Mouse (Mus musculus) lung, adult 18-20 months (tissue): ENCODE results near the gene Mapk6.
"Not testable (repeated sequence)": the region's sequence is repeated elsewhere in the genome, so short reads cannot be mapped to it uniquely, and the experiment has no call there.

Experiments used
- DNase-seq, 2 experiments: peaks; one replicate each; pipeline ENCODE4 v3.0.0; 2022; ENCODE audit warnings: mixed read lengths in 2 of 2

The Mapk6 gene

DNA sequence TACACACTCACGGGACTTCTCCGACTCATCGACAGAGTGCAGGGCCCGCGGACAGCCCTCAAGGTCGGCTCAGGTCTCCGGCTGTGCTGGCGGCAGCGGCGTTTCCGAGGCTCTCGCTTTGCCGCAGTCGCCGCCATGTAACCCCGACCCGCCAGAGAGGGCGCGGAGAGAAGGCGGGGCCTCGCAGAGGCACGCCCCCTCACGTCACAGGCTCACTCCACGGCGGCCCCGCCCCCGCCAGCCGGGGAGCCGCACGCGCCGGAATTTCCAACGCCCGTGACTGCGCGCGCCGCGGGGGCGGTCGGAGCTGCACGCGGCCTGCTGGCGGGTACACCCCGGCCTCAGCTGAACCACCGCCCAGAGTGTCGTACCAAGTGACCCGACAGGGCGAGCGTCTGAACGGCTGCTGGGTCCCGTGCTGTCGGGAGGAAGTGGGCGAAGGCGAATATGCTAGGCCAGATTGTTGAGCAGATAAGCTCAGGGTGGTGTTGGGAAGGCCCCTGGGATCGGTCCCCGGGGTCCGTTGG lies at the start of gene Mapk6:
Gene Mapk6, minus strand, starts transcription at position 154 of the 527 bp plus-strand sequence.
- DNase-seq = peak; percentile 95 to 97

DNA sequence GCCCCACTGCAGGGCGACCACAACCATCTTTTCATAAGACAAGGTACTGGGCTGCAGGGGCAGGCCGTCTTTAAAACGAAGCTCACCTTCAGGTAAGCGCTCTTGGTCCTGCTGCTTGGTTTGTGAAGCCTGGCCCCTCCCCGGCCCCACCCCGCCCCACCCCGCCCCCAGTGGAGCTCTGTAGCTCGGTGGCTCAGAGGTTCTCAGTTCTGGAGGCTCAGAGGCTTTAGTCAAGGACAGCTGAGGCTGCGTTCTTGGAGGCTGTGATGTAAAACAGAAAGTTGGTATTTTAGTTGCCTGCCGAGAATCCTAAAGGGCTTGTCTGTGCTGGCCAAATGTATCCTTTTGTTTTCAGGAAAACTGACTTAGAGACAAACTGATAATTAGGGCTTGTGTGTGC lies 45.9 kb upstream of the Mapk6 start:
- DNase-seq = no peak

DNA sequence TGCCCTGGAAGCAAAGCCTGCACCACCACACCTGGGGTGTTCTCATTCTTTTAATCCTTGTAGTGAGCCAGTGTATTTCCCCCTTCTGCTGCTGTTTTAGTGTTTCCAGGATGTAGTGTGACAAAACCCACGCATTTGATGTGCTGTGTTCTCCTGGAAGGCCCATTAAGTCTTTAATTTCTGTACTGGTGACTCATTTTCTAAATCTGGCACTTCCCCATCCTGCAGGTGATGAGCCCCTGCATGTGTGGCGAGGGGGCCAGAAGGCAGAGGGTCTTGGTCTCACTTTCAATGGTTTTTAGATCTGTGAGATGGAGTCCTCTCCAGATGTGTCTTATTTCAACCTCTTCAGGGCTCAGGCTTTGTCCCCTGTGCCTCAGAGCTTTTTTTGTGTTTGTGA lies 44.2 kb upstream of the Mapk6 start:
- no peak for DNase-seq

DNA sequence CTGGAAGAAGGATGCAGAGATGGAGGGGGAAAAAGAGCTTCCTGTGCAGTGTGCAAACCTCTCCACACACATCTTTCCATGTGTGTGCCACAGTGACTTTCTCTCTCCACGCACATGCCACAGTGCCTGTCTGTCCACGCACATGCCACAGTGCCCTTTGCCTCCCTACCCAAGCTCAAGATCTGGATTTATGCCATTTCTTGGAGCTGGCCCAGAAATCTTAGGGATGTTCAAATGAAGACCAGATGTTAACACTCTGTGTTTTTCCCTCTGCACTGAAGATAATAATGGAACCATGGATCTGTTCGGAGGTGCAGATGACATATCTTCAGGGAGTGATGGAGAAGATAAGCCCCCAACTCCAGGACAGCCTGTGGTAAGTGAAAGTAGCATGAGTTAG lies 38.2 kb upstream of the Mapk6 start:
- no peak for DNase-seq

DNA sequence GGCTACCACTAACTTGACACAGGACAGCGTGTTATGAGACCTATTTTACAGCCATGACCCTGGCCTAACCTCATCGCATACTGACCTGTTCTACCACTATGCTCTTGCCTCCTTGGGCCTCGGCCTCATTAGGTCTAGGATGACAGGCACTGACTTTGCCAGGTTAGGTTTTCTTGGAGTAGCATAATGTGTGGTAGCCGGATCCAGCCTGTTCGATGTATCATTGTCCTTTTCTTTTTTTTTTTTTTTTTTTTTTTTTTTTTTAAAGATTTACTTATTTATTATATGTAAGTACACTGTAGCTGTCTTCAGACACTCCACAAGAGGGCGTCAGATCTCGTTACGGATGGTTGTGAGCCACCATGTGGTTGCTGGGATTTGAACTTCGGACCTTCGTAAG lies 36.8 kb upstream of the Mapk6 start:
- DNase-seq = not testable (repeated sequence)

DNA sequence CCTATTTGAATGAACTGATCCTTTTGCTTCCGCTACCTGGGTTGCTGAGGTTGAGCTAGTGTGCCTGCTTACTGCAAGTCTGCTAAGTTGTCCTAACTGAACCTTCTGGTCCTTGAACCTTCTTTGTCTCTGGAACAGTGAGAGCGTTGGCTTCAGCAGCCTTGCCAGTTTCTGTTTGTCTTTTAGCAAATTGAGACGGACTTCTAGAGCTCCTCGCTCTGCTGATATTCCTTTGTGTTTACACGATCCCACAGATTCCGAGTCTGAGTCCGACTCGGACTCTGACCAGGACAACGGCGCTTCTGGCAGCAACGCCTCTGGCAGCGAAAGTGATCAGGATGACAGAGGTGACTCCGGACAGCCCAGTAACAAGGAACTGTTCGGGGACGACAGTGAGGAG lies 35.2 kb upstream of the Mapk6 start:
- no peak for DNase-seq

DNA sequence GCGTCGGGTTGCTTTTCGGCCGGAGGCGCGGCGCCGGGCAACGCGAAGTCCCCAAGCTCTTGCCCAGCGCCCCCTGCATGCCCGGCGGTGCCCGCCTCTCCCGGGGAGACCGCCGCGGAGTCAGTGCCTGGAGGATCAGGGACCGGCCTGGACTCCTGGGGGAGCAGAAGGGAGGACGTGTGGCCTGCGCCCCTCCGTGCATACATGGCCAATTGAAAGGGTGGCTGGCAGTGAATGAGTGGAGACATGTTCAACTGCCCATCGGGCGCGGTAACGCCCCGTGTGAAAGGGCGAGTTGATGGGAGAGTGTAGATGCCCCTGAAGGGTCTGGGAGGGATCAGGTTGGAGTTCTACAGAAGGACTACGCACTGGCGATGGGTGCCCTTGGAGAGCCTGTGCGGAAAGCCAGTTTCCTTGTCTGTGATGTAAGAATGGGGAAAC lies 31.9 kb upstream of the Mapk6 start:
- DNase-seq = no peak

DNA sequence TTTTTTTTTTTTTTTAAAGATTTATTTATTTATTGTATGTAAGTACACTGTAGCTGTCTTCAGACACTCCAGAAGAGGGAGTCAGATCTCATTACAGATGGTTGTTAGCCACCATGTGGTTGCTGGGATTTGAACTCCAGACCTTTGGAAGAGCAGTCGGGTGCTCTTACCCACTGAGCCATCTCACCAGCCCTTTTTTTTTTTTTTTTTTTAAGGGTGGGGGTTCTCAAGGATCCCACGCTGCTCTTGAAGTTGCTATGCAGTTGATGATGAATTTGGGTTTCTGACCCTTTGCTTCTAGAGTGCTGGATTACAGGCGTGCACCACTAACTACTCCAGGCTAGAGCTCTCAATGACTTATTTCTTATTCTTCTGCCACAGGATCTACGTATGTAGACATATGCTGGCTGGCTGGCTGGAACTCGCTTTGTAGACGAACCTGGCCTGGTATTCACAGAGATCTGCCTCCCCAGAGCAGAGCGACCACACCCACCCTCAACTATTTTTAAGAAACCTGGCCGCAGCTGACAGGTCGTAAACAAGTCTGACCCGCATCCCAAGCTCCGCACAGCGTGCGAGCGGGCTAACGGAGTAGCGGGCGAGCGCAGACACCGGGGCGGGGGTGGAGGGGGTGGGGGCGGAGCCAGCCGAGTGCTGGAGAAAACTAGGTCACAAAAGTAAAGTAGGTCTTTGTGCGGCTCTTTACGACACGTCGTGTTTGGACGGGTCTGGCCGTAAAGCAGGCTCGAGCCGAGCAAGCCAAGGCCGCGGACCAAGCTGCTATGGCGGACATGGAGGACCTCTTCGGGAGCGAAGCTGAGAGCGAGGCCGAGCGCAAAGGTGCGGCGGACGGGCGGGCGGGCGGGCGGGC lies 31.2 kb upstream of the Mapk6 start, which contains the start of gene Leo1:
Gene Leo1, plus strand, starts transcription at position 729 of the 871 bp plus-strand sequence.
- peak; percentile 91 to 92 for DNase-seq

DNA sequence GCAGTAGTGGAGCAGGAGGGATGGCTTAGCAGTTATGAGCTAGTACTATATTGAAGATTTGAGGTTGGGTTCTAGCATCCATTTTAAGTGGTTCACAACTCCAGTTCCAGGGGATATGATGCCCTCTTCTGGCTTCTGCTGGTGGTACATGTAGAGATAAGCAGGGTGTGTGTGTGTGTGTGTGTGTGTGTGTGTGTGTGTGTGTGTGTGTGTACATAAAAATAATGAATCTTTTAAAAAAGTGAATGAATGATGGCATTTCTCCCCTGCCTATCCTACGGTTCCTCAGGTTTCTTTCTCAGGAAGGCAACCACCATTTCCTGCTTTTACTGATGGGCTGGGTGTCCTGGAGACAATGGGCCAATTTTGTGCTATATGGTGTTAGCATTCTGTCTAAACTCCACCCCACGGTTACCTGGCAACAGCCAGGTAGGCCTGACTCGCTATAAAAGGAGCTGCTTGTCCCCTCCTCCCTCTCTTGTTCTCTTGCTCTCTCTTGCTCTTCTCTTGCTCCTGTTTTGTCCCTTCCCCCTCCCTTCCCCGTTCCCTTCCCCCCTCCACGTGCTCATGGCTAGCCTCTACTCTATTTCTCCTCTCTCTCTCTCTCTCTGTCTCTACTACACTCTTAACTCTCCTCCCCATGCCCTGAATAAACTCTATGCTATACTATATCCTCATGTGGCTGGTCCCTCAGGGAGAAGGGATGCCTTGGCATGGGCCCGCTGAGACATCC lies 28.0 kb upstream of the Mapk6 start:
- DNase-seq = peak in 1 of 2 experiments; percentile 54

DNA sequence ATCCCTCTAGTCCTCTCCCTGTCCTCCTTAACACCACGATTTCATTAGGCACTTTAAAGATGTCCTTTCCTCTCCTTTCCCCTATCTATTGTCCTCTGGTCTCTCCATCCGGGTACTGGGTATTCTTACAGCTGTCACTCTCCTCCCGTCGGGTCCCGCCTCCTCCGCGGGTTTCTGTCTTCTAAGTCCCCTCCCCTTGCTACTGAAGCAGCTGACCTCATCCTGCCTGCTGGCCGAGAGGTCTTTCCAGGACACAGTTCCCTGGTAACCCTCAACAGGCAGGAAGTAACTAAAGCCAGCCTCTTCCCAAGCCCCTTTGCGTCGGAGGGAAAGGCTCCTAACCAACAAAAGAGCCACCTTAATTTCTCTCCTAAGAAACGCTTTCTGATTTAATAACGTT lies 26.1 kb upstream of the Mapk6 start:
- DNase-seq = peak; percentile 90 to 94

DNA sequence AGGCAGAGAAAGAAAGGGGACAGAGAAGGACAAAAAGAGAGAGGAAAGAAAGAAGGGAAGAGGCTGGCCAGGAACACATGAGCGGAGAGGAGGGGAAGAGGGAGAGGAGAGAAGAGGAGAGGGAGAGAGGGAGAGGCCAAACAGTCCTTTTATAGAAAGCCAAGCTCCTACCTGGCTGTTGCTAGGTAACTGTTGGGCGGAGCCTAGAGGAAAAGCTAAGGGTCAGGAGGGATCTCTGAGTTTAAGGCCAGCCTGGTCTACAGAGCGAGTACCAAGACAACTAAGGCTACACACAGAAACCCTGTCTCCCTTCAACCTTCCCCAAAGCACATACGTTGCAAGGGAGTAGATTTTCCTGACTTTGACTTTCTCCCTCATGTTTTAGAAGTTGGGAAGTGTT lies 25.5 kb upstream of the Mapk6 start:
- DNase-seq = peak; percentile 30 to 60

DNA sequence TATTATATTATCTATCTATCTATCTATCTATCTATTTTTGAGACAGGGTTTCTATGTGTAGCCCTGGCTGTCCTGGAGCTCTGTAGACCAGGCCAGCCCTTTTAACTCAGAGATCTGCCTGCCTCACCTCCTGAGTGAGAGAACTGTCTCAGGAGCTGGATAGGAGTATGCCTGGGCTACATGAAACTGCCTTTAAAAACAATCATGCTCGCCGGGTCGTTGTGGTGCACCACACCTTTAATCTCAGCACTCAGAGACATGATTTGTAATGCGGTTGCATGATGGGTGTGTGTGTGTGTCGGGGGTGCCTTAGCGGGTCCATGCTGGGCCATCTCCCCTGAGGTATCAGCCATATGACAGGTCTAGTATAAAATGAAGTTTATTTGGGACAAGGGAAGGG lies 25.1 kb upstream of the Mapk6 start:
- no peak for DNase-seq

DNA sequence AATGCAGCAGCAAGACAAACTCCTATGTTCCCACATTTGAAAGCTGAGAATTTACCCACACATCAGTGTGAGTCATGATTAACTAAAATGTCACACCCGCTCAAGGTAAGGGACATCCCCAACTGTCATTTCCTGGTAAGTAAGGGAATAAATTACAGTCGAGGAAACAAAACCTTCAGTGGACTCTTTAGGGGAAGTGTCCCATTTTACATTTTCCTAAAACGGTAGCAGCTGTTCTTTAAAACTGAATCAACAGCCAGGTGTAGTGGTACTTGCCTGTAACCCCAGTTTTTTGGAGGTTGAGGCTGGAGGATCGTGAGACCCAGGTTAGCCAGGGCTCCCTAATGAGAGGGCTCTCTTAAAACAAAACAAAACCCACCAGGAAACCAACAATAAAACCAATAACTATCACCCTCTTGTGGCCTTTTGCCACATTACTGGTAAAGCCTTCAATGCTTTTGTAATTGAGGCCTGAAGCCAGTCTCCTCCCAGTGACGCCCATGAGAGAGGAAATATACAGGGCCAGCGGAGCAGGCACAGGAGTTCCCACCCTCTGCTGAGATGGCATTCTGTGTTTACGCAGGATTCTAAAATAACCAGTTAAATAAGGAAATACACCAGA lies 24.5 kb upstream of the Mapk6 start:
- peak; percentile 73 to 87 for DNase-seq

DNA sequence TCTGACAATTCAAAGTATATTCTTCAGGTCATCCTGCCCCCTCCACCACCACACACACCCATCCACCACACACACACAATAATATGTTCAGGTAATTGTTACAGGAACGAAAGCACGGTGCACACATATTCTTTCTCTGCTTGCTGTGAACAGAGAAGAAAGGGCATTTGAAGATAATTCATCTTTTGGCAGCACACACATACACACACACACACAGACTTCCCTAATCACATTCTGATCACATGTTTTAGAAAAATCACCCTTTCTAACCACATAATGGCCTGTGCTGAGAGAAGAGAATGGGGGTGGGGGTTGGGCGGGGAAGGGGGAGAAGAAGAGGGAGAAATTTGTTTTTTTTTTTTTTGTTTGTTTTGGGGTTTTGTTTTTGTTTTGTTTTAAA lies 22.9 kb upstream of the Mapk6 start:
- no peak for DNase-seq

DNA sequence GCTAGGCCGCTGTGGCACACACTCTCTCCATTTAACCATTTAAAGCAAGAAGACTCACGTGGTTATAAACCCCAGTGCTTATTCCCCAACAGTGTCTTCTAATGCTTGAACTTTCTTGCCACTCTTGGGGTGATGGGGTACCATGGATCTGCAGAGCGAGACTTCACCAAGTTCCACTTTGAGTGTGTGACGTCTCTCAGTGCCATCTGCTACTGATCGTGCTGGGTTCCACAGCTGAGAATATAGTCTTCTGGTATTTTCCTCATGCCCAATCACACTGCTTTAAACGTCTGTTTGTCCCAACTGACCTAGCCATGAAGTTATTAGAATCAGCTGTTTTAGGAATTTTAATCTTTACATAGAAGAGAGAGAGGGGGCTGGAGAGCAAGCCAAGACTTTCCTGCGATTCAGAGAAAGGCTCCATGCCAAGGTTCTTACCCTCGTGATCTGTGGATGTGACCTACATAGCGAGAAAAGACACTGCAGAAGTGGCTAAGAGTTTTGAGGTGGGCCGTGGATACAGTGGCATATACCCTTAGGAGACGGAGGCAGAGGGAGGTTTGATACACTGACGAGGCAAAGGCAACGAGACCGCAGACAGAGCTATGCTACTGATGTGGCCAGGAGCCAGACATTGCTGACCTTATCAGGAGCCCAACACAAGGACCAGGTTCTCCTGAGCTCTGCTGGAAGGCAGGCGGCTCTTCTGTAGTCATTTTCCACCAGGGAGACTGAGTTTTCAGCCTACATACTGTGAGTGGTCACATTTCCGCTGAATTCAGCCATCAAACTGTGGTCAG lies 21.2 kb upstream of the Mapk6 start:
- DNase-seq = no peak

DNA sequence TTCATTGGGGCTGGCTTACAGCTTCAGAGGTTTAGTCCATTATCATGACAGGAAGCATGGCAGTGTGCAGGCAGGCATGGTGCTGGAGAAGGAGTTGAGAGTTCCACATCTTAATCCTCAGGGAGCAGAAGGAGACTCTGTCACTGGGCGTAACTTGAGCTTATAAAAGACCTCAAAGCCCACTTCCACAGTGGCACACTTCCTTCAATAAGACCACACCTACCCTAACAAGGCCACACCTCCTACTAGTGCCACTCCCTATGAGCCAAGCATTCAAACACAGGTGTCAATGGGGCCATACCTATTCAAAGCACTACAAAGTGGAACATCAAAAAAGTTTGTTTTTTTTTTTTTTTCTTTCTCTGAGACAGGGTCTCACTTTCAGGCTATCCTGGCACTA lies 19.9 kb upstream of the Mapk6 start:
- no peak for DNase-seq

DNA sequence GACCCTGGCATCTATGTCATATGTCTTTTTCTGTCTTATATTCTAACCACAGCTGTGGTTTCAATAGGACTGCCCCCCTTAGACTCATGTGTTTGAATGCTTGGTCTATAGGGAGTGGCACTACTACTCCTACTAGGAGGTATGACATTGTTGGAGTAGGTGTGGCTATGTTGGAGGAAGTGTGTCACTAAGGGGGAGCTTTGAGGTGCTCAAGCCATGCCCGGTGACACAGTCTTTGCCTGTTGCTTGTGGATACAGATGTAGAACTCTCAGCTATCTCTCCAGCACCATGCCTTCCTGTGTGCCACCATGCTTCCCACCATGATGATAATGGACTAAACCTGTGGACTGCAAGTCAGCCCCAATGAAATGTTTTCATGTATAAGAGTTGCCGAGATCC lies 19.2 kb upstream of the Mapk6 start:
- DNase-seq = no peak

DNA sequence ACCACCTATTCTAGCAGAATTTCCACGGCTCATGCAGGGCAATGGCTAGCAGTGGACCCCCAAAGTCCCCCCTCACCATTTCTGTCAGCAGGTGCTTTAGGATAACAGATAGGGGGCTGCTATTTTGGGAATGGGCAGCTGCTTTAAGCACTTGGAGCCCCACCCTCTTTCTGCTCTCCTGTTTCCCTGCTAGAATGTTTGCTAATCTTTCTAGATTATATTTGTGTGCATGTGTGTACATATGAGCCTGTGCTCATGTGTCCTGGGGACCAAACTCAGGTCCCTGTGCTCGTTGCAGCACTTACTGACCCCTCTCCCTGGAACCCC lies 18.4 kb upstream of the Mapk6 start:
- no peak for DNase-seq

DNA sequence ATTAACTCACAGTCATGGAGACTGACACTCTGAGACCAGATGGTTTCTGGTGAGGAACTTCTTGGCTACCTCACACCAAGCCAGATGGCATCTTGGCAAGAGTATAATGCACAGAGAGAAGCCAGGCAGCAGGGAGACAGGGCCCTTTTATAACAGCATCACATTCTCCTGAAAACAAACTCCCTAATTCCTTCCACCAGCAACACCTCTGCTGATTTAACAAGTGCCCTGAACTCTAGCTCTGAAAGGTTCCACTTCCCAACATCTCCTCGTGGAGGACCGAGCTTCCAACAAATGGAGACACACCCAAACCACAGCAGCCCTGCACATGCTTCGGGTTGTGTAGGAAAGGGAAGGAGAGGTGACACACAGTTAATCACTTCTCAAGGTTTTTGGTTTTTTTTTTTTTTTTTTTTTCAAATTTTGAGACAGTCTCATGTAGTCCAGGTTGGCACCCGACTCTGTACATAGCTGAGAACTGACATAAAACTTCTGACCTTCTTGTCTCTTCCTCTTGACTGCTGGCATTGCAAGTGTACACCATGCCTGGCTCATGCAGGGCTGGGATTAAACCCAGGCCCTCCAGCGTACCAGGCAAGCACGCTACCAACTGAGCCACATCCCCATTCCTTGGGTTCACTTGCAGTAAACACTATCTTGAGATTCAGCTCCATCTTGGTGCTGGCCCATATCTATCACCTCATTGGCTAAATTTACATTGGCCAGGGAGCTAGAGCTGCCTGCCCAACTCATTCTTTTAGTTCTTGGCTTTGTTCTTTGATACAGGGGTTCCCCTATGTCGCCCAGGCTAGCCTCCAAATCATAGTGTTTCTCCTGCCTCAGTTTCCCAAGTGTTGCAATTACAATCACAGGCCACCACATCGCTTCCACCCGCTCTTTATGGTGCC lies 17.8 kb upstream of the Mapk6 start:
- DNase-seq = no peak

DNA sequence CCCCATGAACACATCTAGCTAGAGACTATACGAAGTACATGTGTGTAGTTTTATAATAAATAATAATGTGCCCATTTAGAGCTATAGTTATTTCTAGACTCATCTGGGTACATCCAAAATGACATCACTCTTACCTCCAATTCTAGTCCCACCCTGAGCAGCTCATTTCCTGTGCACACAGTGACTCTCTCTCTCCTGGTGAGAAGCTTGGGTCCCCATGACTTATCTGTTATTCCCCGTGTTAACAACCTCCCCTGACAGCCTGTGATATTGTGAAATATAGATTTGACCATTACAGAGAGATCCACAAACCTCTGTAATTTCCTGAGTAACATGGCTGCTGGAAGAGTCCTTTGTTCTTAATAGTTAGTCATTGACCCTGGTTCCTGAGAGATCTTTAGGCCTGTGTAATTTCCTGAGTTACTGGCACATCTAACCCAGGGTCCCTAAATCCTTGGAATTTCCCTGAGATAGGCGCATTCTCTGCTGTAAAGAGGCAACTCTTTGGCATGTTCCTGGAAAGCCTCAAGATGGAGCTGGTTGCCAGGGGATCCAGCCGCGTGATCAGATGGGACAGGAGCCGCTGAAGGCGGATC lies 16.1 kb upstream of the Mapk6 start:
- no peak for DNase-seq
